Mouse (Mus musculus) liver, postnatal 0 days (tissue): ENCODE measurements around the gene Eef1e1. TPM values are rescaled to one million over a fixed set of nuclear protein-coding genes. Genes with fewer than 3 reads are reported as not detected.
"Not testable (repeated sequence)": the region's sequence is repeated elsewhere in the genome, so short reads cannot be mapped to it uniquely, and the experiment has no call there.

ENCODE experiments used
- ATAC-seq: fragments of 200-750 bp; cut with Nextera tagmentation; 2 replicates; pipeline ENCODE4 v1.8.0; 2017; ENCODE audit warnings: mild to moderate bottlenecking, moderate library complexity
- DNase-seq: peaks from one replicate; pipeline ENCODE4 v3.0.0-alpha.2; 2016
- H3K27ac ChIP-seq: fragments of 300-500 bp; sonication (generic); 2 replicates; pipeline ENCODE4 v1.5.1; 2014; ENCODE audit warnings: antibody characterized with exemption, moderate library complexity, mild to moderate bottlenecking, low read depth
- H3K27me3 ChIP-seq: fragments of 300-500 bp; sonication (generic); 2 replicates; pipeline ENCODE4 v1.6.1; 2014; ENCODE audit warnings: low read length, control low read depth, mixed read lengths; ENCODE audit not compliant: insufficient read depth
- H3K36me3 ChIP-seq: fragments of 300-500 bp; sonication (generic); replicated peaks from 2 replicates; pipeline ENCODE4 v1.6.1; 2014; ENCODE audit warnings: mild to moderate bottlenecking, control low read depth, low read length, moderate library complexity, mixed read lengths; ENCODE audit not compliant: insufficient read depth
- H3K4me1 ChIP-seq: fragments of 300-500 bp; sonication (generic); 2 replicates; pipeline ENCODE4 v1.6.1; 2014; ENCODE audit warnings: antibody characterized with exemption, mild to moderate bottlenecking, control low read depth; ENCODE audit not compliant: insufficient read depth
- H3K4me2 ChIP-seq: fragments of 300-500 bp; sonication (generic); 2 replicates; pipeline ENCODE4 v1.6.1; 2014; ENCODE audit warnings: low read depth, mild to moderate bottlenecking, low read length, moderate library complexity, mixed read lengths
- H3K4me3 ChIP-seq: fragments of 300-500 bp; sonication (generic); 2 replicates; pipeline ENCODE4 v1.5.1; 2014; ENCODE audit warnings: low read depth, low read length
- H3K9ac ChIP-seq: fragments of 300-500 bp; sonication (generic); replicated peaks from 2 replicates; pipeline ENCODE4 v1.6.1; 2014; ENCODE audit warnings: mild to moderate bottlenecking, moderate library complexity
- H3K9me3 ChIP-seq: fragments of 300-500 bp; sonication (generic); 2 replicates; pipeline ENCODE4 v1.6.1; 2016; ENCODE audit warnings: mild to moderate bottlenecking, control low read depth, low read length, mixed read lengths
- CTCF ChIP-seq: sonication (generic); IDR thresholded peaks from 2 replicates; pipeline ENCODE4 v1.5.1; 2016; ENCODE audit warnings: antibody characterized with exemption, low read depth
- EP300 ChIP-seq: IDR thresholded peaks from 2 replicates; pipeline ENCODE4 v1.6.1; 2016; ENCODE audit warnings: antibody characterized with exemption, low read depth, mild to moderate bottlenecking
- WGBS: fragments of 180-500 bp; shearing (Covaris S2); extraction: QIAGEN DNeasy Blood & Tissue Kit; methylation state at CpG from one replicate; pipeline ENCODE4 v1.1.7; 2014; ENCODE audit not compliant: insufficient replicate concordance; 5-methylcytosine and 5-hydroxymethylcytosine counted together
- polyA plus RNA-seq: library from polyadenylated mRNA; unstranded; fragments of >200 nt; fragmentation: Nextera tagmentation; extraction: Ambion mirVana; gene quantifications from 2 replicates; pipeline ENCODE4 v1.2.1, GENCODE M21; 2015

Gene Eef1e1
- polyA plus RNA-seq, 1 experiment from 2014 or later, result 25.5 TPM

DNA sequence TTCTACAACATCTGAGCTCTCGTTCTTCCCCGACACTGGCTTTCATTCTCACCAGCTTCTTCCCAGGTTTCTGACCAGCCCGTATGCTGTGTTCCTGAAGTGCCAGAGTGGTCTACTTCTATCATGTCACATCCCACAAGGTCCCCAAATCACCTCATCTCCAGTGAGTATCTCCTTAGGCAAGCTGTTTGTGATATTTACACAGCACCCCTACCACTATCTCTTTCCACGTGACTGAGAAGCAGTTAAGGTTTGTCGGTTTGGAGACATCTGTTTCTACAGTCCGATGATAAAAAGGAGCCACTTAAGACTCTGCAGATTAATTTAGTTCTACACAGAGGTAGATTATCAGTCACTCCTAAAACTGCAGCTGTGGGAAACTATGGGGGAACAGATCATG lies 26.3 kb downstream of the Eef1e1 start:
- DNase-seq (no peak), ATAC-seq (peak; percentile 24)
- TF ChIP-seq CTCF (no peak), EP300 (peak; percentile 99)
- H3K36me3 ChIP-seq, result peaks cover 6% of the 10 kb centered on the region; the same call in 1 of the 2 replicates
- peak overlapping the region; percentile 45; the same call in 1 of the 2 replicates for H3K27ac ChIP-seq
- peaks cover 31% of the 10 kb centered on the region for H3K4me1 ChIP-seq
- no peaks in the 10 kb centered on the region for H3K9me3 ChIP-seq
- 45% methylated on average over 6 of the region's 6 CpGs for WGBS
- no peaks in the 10 kb centered on the region for H3K27me3 ChIP-seq
- H3K4me3 ChIP-seq, result no peak overlapping the region
- H3K4me2 ChIP-seq, result peak overlapping the region; percentile 77; the same call in 1 of the 2 replicates
- 0 out of 2 replicates have a peak overlapping the region, but pooled peaks have one; percentile 27 for H3K9ac ChIP-seq

DNA sequence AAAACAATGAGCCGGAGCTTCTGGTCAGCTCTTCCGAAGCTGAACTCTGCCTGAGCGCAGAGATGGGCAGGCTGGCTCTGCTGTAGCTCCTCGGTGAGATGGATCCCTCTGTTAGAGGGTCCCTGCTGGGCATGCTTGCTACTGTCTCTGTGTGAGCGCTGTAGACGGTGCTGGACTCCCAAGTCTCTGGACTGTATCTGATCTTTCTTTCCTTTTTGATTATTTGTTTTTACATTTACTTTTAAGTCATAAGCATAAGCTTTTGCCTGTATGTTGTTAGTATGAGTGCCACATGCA lies 32.7 kb downstream of the Eef1e1 start:
- Histone ChIP-seq H3K9ac (no peak overlapping the region), H3K9me3 (no peaks in the 10 kb centered on the region), H3K27me3 (no peaks in the 10 kb centered on the region), H3K27ac (no peak overlapping the region), H3K4me2 (no peak overlapping the region), H3K4me1 (peaks cover 8% of the 10 kb centered on the region), H3K36me3 (peaks cover 10% of the 10 kb centered on the region; the same call in 1 of the 2 replicates), H3K4me3 (no peak overlapping the region)
- ATAC-seq, result no peak
- DNase-seq, result no peak
- no peak for TF ChIP-seq CTCF
- no peak for TF ChIP-seq EP300
- 48% methylated on average over 6 of the region's 6 CpGs for WGBS

DNA sequence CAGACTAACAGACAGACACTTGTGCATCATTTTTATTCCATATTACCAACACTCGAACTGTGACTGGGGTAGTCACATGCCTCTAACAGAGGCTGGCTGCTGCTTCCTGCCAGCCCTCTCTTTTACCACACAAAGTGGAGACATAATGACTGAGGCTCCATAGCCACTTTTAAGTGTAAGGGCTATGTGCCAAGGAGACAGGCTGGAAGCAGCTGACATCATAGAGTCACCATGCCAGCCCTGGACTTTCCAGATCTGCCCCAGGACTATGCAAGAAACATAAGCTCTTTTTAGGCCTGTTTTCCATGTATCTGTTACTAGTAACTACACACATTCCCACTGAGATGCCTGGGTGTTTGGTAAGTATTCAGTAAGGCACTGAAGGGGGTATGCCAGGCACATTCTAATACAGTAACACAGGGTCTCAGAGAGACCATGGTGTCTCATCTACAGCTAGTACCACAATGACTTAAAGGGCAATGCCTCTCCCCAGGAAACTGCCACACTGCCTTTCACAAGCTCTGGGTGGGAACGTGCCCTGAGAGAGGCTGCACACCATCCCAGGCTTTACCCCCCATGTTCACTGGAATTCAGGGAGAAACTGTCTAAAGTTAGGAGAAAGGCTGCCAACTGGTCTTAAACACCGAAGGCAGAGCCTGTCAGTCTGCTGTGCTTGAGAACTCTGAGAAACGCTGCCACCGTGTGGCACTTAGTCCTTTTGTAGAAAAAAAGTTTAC lies 33.2 kb downstream of the Eef1e1 start:
- no peak for DNase-seq
- Histone ChIP-seq H3K4me3 (no peak overlapping the region), H3K4me1 (peaks cover 7% of the 10 kb centered on the region), H3K9me3 (no peaks in the 10 kb centered on the region), H3K4me2 (no peak overlapping the region), H3K27ac (no peak overlapping the region), H3K9ac (no peak overlapping the region), H3K27me3 (no peaks in the 10 kb centered on the region), H3K36me3 (peaks cover 10% of the 10 kb centered on the region; the same call in 1 of the 2 replicates)
- 27% methylated on average over 5 of the region's 5 CpGs for WGBS
- TF ChIP-seq EP300, result no peak
- peak; percentile 52 for TF ChIP-seq CTCF
- no peak for ATAC-seq

DNA sequence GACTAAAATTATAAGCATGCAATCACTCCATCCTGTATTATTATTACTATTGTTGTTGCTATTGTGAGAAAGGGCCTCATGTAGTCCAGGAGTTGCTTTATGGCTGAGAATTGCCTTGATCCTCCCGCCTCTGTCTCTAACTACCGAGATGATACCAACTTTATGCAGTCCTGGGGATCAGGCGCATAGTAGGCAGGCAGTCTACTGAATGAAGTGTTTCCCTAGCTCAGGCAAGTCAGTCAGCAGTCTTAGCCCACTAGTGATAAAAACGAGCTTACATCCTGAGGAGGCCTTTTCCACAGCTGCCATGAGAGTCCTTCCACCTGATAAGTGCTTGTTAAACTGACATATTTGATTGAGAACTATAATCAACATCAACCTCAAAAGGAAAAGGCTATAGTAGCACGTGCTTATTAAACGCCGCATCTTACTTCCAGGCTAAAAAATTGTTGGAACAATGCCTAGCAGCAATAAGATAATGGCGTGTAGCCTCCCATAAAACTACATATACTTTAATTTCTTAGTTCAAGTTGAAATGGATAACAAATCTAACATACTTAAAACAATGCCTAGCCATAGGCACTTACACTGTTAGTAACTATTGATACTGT lies 34.5 kb downstream of the Eef1e1 start:
- no peaks in the 10 kb centered on the region for H3K27me3 ChIP-seq
- H3K4me3 ChIP-seq, result no peak overlapping the region
- H3K36me3 ChIP-seq, result peaks cover 5% of the 10 kb centered on the region; the same call in 1 of the 2 replicates
- ATAC-seq (no peak), DNase-seq (no peak)
- H3K9ac ChIP-seq, result no peak overlapping the region
- H3K4me2 ChIP-seq, result no peak overlapping the region
- no peaks in the 10 kb centered on the region for H3K4me1 ChIP-seq
- H3K27ac ChIP-seq, result no peak overlapping the region
- no peak for TF ChIP-seq EP300
- TF ChIP-seq CTCF, result no peak
- no peaks in the 10 kb centered on the region for H3K9me3 ChIP-seq
- 82% methylated on average over 8 of the region's 8 CpGs for WGBS

DNA sequence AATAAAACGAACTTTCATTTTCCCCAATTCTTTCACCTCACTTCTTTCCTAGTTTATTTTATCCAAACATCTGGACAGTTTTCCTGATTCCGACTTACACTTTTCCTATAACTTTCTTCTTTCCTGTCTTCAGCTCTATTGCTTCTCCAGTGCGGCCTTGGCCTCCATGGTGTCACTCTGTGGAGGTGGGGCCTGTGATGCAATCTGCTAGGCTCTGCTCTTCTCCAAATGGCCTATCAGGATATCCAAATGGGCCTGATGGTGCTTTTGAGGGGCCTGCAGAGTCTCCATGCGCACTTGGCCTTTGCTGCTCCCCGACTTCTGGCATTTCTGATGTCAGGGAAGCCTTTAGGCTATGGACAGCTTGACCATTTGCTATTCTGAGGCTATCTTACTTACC lies 35.6 kb downstream of the Eef1e1 start:
- no peak overlapping the region for H3K9ac ChIP-seq
- no peak overlapping the region for H3K4me2 ChIP-seq
- ATAC-seq (no peak), DNase-seq (no peak)
- no peak overlapping the region for H3K27ac ChIP-seq
- H3K36me3 ChIP-seq, result peaks cover 7% of the 10 kb centered on the region; the same call in 1 of the 2 replicates
- H3K9me3 ChIP-seq, result no peaks in the 10 kb centered on the region
- no peaks in the 10 kb centered on the region for H3K4me1 ChIP-seq
- no peak overlapping the region for H3K4me3 ChIP-seq
- no peak for TF ChIP-seq CTCF
- no peak for TF ChIP-seq EP300
- H3K27me3 ChIP-seq, result no peaks in the 10 kb centered on the region
- 81% methylated on average over 5 of the region's 5 CpGs for WGBS

DNA sequence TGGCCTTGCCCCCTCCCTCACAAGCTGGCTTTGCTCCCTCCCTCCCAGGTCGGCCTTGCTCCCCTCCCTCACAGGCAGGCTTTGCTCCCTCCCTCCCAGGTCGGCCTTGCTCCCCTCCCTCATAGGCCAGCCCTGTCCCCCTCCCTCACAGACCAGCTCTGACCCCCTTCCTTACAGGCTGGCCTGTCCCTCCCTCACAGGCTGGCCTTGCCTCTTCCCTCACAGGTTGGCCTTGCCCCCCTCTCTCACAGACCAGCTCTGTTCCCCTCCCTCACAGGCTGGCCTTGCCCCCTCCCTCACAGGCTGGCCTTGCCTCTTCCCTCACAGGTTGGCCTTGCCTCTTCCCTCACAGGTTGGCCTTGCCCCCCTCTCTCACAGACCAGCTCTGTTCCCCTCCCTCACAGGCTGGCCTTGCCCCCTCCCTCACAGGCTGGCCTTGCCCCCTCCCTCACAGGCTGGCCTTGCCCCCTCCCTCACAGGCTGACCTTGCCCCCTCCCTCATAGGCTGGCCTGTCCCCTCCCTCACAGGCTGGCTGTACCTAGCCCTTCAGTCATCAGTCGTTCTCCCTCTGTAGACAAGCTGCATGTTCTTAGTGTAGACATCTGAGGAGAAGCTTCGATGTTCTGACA lies 40.7 kb downstream of the Eef1e1 start:
- not testable (repeated sequence) for H3K27ac ChIP-seq, H3K36me3 ChIP-seq, DNase-seq, H3K4me2 ChIP-seq, ATAC-seq, H3K27me3 ChIP-seq, H3K9ac ChIP-seq, H3K9me3 ChIP-seq, H3K4me3 ChIP-seq
- WGBS, result 55% methylated on average over 4 of the region's 4 CpGs
- peaks cover 17% of the 10 kb centered on the region for H3K4me1 ChIP-seq
